Mouse (Mus musculus): ENCODE measurements around the gene Klri1. TPM values are rescaled to one million over a fixed set of nuclear protein-coding genes. Genes with fewer than 3 reads are reported as not detected.
"Not testable (repeated sequence)": the region's sequence is repeated elsewhere in the genome, so short reads cannot be mapped to it uniquely, and the experiment has no call there.

The Klri1 gene
- total RNA-seq (2021), result not detected
- long read RNA-seq, experiment 1, result 0 reads
- long read RNA-seq, experiment 2, result 0 reads

DNA sequence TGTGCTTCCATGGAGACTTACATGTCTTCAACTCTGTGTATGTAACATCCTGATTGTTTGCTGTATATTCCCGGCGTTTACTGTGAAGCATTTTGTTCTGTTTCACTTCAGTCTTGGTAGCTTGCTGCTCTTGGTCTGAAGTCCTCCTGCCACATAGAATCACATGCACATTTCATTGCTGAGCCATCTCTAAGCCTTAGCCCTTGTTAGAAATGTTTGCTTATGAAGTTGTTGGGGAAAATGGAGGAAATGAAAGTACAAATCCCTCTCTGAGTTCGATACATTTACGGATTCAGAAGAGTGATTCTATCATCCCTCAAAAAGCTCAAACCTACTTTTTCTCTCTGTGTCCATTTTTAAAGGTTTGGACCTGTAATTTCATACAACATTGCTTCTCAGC lies at the start of gene Klri1:
Gene Klri1, minus strand, starts transcription at position 101 of the 400 bp plus-strand sequence.
- intact Hi-C loops (cut with DNase I), result no loop called here
- no peak for DNase-seq

DNA sequence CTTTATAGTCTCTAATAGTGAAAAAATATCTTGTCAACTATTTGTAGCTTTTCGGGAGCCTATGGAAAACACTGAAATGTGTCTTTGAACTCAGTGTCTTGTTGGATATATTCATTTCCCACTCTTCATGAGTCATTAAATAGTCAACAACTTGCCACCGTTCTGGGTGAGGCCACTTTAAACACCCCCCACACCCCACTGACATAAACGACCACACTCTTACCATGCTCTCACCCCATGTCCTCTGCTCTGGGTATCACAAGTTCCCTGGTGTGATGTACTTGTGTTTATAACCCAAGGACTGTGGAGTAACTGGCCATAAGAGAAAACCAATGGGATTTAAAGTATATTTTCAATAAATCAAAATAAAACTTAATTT lies 30.7 kb upstream of the Klri1 start:
- no peak for DNase-seq
- intact Hi-C loops (cut with DNase I), result no loop called here

DNA sequence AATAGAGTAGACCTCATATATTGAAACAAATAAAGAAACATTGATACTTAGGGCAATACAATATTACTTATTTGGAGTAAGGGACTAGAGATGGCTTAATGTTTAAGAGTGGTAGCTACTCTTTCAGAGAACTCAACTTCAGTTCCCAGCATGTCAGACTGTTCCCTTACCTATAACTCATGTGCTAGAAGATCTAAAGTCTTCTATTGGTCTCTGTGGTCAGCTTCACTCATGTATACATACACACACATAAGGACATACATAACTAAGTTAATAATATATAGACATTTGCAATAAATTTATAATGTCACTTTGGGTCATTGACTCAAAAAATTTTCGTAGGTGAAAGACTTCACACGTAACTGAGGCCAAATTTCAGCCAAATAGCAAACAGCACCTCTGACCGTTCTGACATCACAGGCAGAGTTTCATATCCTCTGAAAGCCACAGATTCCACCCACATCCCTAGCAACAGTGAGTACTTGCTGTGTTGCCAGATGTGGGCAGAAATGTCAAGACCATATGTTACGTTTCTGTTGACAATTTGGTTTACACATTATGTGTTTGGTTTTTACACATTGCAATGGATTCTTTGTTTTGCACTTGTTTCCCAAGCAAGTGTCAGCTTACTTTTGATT lies 30.2 kb upstream of the Klri1 start:
- intact Hi-C loops (cut with DNase I), result no loop called here
- no peak for DNase-seq

DNA sequence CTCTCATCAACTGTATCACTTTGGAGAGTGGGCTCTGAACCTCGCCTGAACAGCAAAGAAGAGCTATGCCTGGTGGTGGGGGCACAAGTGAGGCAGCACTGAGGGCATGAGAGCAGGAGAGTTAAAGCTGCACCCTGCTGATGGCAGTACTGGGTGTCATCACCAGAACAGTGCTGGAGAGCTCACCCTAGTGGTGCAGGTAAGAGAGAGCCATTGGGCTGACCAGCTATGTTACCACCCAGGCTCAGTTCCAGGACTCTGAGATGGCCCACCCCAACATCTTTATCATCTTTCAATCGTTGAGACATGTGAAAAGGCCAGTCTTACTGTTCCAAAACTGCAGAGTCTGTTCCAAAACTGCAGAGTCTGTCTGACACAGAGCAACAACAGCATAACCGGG lies 29.2 kb upstream of the Klri1 start:
- intact Hi-C loops (cut with DNase I), result no loop called here
- DNase-seq, result no peak

DNA sequence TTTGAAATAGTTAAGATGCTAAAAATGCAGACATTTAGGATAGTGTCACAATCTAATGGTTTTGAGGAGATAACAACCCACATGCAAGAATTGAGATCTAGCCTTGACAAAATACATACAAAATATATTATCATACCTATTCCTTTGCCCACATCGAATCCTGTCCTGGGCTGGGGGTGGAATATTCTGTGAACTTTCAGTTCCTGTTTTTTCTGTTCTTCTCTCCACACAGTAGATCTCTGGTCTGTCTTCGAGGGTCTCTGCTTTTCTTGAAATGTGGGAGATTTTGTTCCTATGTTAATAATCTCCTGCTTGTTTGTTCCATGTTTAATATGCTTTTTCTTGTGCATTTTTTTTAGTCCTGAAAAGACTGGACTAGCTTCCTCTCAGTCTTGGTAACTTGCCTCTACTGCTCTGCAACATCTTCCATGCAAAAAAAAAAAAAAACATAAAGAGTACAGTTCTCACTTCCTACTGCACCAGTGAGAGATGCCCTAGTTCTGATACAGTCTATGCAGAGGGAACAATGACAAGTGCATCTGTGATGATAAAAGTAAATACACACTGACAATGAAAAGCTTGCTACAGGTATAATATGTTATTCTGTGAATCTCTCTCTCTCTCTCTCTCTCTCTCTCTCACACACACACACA lies 23.3 kb upstream of the Klri1 start, which contains the start of gene Klri2:
Gene Klri2, minus strand, starts transcription at position 416 of the 653 bp plus-strand sequence.
- DNase-seq, result no peak
- intact Hi-C loops (cut with DNase I), result no loop called here

DNA sequence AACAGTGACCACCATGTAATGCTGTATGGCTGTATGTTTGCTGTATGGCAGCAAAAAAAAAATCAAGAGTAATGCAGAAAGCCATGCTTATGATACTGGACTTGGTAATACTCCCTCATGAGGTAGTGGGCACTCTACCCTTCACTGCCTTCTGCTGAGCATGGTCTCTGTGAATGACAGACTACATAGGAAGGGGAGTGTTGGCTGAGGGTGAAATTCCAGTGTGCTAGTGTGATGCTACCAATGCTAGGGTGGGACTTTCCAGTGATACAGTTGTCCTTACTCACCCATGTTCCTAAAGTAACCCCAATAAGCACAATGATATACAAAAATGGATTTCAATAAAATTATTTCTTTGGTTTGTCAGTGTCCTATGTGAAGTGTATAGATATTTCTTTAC lies 19.5 kb upstream of the Klri1 start:
- intact Hi-C loops (cut with DNase I), result no loop called here

DNA sequence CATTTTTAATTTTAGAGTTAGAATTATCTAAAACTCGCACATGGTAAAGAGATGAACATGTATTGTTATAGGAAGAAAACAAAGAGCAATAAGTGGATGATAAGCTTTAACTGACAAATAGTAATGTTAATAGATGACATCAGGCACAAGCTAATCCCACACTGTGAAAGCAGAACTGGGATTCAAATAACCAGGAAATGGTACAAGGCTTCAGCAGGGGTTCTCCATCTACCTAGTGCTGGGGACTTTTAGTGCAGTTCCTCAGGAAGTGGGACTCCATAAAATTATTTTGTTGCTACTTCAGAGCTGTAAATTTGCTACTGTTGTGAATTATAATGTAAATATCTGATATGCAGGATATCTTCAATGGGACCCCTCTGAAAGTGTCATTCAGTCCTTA lies 10.3 kb upstream of the Klri1 start:
- intact Hi-C loops (cut with DNase I), result no loop called here
- no peak for DNase-seq

More for the DNA sequence above, 19.5 kb upstream of the Klri1 start:
- DNase-seq, result no peak

DNA sequence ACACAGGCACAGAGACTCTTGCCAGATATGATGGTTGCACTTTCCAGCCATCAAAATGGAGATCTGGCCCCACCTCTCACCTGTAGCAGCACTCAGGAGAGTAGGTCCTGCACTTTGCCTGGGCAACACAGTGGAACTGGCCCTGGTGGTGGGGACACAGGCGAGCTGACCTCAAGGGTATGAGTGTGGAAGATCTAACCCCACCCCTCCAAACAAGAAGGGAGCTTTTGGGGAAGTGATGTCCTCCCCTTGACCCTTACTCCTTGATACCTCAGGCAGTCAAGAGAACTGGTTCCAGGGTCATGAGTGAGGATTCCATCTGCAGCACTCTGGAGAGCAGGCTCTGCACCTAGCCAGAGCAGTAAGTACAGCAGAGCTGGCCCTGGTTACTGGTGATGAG lies 4.5 kb upstream of the Klri1 start:
- DNase-seq, result no peak
- intact Hi-C loops (cut with DNase I), result no loop called here

DNA sequence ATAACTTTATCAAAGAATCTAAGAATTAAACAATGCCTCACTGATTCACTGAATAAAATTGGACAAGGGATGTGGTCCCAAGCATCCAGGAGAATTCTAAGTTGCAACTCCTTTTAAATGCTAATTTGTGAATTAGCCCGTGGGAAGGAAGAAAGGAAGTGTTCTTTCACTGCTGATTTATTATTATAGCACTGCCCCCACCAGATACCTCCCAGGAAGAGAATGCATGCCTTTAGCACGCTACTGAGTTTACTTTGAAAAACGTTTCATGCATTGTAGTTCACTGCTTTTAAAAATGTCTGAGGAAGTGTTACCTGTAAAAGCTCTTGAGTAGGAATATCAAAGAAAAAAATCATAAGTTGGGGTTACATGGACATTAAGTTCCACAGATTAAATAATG lies 3.6 kb upstream of the Klri1 start:
- DNase-seq, result no peak
- intact Hi-C loops (cut with DNase I), result no loop called here

DNA sequence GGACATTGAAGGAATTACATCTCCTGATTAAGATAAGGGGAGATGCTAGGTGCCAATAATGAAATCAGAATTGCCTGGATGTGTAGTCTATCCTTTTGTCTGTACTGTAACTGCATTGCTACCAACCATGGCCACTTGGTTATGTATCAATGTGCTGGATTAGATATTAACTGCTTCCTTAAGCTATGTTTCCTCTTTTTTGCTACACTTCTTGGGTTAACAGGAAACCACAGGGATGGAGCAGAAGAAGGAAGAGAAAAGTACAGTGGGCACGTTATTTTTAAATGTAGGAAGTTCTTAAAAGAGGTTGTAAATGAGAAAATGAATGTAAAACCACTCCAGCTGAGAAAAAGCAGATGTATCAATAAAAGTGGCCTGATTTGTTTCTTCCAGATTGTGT lies 3.4 kb downstream of the Klri1 start:
- intact Hi-C loops (cut with DNase I), result no loop called here

DNA sequence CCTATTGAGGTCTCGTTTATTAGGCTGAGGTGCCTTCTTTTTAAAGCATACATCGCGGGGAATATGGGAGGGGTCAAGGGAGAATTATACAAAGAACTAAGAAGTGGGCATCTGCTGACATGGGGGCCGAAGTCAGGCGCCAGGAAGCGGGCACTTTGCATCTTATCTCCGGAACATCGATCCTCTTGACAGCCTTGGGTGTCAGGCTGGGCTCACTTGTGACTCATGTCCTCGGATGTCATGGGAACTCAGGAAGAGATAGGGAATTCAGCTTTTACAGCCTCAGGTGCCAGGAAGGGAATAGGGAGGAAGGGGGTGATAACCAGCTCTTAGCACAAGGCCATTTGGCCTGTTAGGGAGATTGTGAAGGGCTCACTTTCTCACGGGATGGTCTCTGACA lies 25.5 kb downstream of the Klri1 start:
- intact Hi-C loops (cut with DNase I), result not testable (repeated sequence)

More for the DNA sequence above, 3.4 kb downstream of the Klri1 start:
- no peak for DNase-seq

DNA sequence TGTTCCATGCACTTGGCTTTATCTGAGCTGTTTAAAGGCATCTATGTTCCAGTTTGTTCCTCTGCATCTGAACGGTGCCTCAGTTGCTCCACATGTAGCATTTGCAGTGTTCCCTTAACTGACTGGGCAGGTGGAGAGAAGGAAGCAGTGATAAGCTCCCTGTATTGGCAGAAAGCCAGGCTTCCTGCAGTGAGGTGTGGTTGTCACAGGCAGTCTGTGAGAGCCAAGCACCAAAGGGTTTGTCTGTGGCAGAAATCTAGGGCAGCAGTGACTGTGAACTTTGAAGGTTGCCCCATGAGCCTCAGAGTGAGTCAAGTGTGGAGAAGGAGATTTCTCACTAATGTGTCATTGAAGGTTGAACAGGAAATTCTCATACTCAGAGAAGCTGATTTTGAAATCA lies 36.6 kb downstream of the Klri1 start:
- no peak for DNase-seq
- intact Hi-C loops (cut with DNase I), result no loop called here

More for the DNA sequence above, 25.5 kb downstream of the Klri1 start:
- DNase-seq, result not testable (repeated sequence)

DNA sequence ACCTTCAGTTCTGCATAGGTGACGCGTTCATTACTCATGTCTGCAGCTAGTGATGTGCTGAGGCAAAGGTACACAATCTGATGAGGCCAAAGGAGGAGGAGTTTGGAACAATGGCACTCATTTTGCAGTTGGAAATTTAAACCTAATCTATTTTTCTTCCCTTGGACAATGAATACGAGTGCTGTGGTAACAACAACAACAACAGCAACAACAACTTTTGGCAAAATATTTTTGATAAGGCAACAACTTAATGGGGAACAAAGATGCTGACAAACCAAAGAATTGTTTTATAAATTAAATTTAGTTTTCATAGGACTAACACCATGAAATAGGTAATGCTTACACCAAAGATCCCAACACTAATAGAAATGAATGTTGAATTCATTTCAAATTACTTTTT lies 38.1 kb downstream of the Klri1 start, which contains the start of gene Klrc1:
Gene Klrc1, minus strand, starts transcription at position 101 of the 400 bp plus-strand sequence.
- DNase-seq, result no peak
- intact Hi-C loops (cut with DNase I), result no loop called here

DNA sequence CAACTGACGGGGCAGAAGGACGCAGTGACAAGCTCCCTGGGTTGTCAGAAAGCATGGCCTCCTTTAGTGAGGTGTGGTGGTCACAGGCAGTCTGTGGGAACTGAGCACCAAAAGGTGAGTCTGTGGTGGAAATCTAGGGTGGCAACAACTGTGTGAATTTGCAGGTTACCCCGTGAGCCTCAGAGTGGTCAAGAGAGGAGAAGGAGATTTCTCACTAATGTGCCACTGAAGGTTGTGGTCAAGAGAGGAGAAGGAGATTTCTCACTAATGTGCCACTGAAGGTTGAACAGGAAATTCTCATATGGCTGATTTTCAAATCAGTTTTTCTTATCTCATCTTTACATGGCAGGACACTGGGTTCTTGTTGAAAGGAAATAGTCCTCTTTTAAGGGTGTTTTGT lies 55.6 kb downstream of the Klri1 start:
- DNase-seq; intact Hi-C loops (cut with DNase I): not testable (repeated sequence)

DNA sequence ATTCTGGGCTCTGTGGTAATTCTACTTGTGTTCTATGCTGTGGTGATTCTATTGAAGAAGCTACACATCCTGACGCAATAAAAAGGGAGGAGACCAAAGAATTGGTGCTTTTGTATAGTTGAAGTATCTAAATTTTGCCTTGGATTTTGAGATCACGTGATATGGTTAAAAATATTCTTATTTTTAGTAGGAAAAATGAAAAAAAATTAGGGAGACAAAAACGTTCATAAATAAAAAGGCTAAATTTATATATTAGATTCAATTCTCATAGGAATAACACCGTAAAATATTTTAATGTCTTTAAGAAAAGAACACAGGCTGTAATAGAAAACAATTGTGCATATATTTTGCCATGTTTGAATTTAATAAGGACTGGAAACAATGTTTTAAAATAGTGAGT lies 56.3 kb downstream of the Klri1 start, which contains the start of gene Klrc2:
Gene Klrc2, minus strand, starts transcription at position 101 of the 400 bp plus-strand sequence.
- intact Hi-C loops (cut with DNase I); DNase-seq: not testable (repeated sequence)

Small RNA genes lying within 50 kb of the gene (microRNA-seq; reads per million reads assigned to microRNA genes)
- gene Mir680-1, result 0 reads per million in 2 experiments

Other genes with a start within 250 kb of the Klri1 start
- not detected for gene Olr1, start 210.0 kb downstream of the Klri1 start, total RNA-seq (2021)
- gene Tmem52b, start 204.6 kb downstream of the Klri1 start, total RNA-seq (2021), result not detected
- 10 to 100 TPM; 38.1 to 59.3 TPM for gene Gabarapl1, start 184.0 kb downstream of the Klri1 start, total RNA-seq (2021)
- not detected for gene Klre1, start 139.2 kb downstream of the Klri1 start, total RNA-seq (2021)
- not detected for gene Klrd1, start 125.3 kb downstream of the Klri1 start, total RNA-seq (2021)
- not detected for gene Klrk1, start 93.3 kb downstream of the Klri1 start, total RNA-seq (2021)
- not detected for gene Klrc3, start 73.8 kb downstream of the Klri1 start, total RNA-seq (2021)
- gene Klrc2, start 56.4 kb downstream of the Klri1 start, total RNA-seq (2021), result not detected
- not detected for gene Klrc1, start 38.2 kb downstream of the Klri1 start, total RNA-seq (2021)
- not detected for gene Klri2, start 23.4 kb upstream of the Klri1 start, total RNA-seq (2021)
- not detected for gene Gm156, start 67.1 kb upstream of the Klri1 start, total RNA-seq (2021)
- not detected for gene Gm17631, start 145.5 kb upstream of the Klri1 start, total RNA-seq (2021)
- gene Klra17, start 159.5 kb upstream of the Klri1 start, total RNA-seq (2021), result not detected
- gene Klra5, start 200.5 kb upstream of the Klri1 start, total RNA-seq (2021), result not detected

All from gastrocnemius, postnatal 36 days (tissue).